Mouse (Mus musculus) T-cell, adult 66 days (primary cell): ENCODE data around the gene Tas2r118. TPM values are rescaled to one million over a fixed set of nuclear protein-coding genes. Genes with fewer than 3 reads are reported as not detected.

Experiments
- total RNA-seq, 2 experiments: library from RNA; stranded (reverse); gene quantifications; 3 replicates in 1 of 2; 4 replicates in 1 of 2; pipeline ENCODE4 v1.2.4; 2023

The Tas2r118 gene
- total RNA-seq: not detected

DNA sequence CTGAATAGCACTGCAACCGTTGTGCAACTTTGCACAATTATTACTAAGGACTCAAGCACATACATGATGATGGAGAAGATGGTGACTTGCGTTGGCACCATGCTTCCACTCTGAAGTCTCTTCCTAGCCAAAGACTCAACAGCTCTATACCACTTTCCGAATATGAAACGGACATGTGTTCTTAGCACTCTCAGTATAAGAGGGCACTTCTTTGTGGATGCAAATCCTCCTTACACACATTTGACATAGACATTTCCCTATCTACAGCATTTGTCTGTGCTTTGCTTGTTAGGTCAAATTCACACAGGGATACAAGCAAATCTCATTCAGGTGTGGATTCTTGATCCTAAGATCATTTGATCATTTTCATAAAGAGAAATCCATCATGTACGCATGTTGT is at the start of gene Tas2r118:
TSS of gene Tas2r118 (minus strand) at position 101 of the 400 bp plus-strand sequence.

Other genes with a start within 250 kb of the Tas2r118 start
- gene Cadps2, start 130.6 kb downstream of the Tas2r118 start, total RNA-seq: not detected
- under 1 TPM; 0.30 to 0.55 TPM for gene Slc13a1, start 198.0 kb upstream of the Tas2r118 start, total RNA-seq